Mouse (Mus musculus) lung, postnatal 0 days (tissue): ENCODE measurements at regions not wholly inside any gene's neighbourhood (a gene's known extent, or its start where the extent isn't known, plus 50 kb on each side); places are given as distances from the start of the nearest gene placed in this dataset.

Experiments
- CTCF ChIP-seq: IDR thresholded peaks from 2 replicates; pipeline ENCODE4 v1.5.1; 2016; ENCODE audit warnings: antibody characterized with exemption, mild to moderate bottlenecking
- EP300 ChIP-seq: IDR thresholded peaks from 2 replicates; pipeline ENCODE4 v1.6.1; 2016; ENCODE audit warnings: antibody characterized with exemption, mild to moderate bottlenecking, control low read depth

GRCm38 (mm10) chr5:78993258-78993657, 1585.4 kb upstream of the Igfbp7 start:
- TF ChIP-seq CTCF, result no peak
- no peak for TF ChIP-seq EP300
